Mouse (Mus musculus) forelimb bud, embryonic 11.5 days (tissue): ENCODE measurements at regions not wholly inside any gene's neighbourhood (a gene's known extent, or its start where the extent isn't known, plus 50 kb on each side); places are given as distances from the start of the nearest gene placed in this dataset.

ENCODE experiments used
- DNase-seq: peaks from one replicate; pipeline ENCODE4 v3.0.0-alpha.2; 2012; ENCODE audit warnings: low read depth, low spot score

- no peak for DNase-seq
Observed at GRCm38 (mm10) chr10:111741301-111741945, 231.0 kb upstream of the Krr1 start.

GRCm38 (mm10) chr10:111743291-111743690, 229.2 kb upstream of the Krr1 start:
- DNase-seq, result no peak

DNA sequence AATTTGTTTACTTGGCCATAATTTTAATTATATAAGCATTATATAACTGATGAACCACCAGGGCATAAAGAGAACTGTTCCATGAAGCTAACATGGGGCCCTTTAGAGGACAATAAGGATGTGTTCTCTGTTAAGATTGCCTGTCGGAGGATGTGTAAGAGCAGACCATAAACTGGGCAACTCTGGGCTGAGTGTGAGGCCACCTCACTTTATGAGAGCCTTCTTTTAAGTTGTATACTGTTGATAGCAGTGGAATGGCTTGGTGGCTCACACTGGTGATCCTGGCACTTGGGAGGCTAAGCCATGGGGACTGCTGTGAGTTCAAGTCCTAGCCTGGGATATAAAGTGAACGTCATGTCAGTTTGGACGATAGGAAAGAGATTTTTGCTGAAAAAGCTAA, 227.3 kb upstream of the Krr1 start:
- DNase-seq, result no peak

- no peak for DNase-seq
Observed at GRCm38 (mm10) chr10:111746067-111746878, 226.2 kb upstream of the Krr1 start.

DNA sequence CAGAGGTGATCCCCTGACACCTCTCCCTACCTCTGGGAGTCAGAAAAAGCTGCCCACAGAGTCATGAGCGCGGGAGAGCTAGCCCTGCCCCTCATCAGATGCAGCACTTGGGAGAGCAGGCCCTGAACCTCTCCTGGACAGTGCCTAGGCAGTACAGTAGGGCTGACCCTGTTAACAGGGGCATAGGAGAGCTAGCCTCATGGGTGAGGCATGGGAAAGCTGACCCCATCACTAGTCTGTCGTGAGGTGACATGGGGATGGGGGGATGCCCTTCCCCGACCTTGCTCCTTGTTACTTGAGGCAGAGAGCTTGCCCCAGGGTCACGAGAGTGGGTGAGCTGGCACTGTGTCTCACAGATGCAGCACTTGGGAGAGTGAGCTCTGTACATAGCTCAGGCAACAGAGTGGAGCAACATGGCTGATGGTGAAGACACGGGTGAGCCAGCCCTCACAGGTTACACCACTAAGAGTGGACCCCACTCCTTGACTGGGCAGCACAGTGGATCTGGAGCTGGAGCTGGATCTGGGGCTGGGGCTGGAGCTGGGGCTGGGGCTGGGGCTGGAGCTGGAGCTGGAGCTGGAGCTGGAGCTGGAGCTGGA, 225.5 kb upstream of the Krr1 start:
- no peak for DNase-seq

DNA sequence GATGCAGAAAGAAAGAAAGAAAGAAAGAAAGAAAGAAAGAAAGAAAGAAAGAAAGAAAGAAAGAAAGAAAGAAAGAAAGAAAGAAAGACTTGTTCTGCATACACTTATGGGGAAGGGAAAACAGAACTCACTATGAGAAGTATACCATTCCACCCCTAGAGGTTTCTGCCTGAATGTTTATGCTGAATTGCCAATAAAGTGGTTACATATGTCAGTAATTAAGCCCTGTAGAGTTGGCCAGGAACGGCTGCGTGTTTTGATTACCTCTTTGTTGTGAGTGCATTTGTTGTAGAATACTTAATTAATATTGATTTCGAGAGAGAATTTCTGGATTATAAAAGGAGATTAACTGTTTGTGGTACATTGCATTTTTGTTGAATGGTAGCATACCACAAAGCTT, 224.0 kb upstream of the Krr1 start:
- DNase-seq, result peak; percentile 28

DNA sequence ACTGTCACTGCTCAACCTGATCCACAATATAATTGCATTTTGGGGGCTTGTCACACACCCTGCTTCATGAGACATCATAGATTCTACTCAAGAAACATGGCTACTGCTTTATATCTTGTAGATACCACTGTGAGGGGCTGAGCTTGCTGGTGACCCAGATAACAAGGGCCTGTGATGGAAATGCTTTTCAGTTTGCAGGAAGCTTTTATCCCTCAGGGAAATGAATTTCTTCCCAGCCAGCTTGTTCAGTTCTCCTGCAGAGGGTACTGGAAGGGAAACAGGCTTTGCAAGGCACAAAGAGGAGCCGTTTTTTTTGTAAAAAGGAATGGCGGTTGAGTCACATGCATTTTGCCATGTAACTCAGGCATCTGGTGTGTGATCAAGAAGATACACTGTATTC, 218.8 kb upstream of the Krr1 start:
- no peak for DNase-seq

DNA sequence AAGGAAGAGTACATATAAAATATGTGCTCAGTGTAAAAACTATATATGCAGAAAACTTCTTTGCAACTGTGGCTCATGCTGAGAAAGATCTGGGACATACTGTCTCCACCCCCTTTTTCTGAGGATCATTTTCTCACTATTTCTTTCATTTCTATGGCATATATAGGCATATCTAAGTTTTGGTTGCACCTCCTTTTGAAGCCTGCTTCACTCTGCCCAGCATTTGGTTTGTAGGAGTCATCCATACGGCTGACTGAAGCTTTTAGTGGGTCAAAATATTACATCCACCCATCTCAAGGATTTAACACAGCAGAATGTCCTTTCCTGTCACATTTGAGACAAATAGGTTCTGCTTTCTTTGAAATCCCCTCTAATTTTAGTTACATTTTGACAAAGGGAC, 216.5 kb upstream of the Krr1 start:
- no peak for DNase-seq

DNA sequence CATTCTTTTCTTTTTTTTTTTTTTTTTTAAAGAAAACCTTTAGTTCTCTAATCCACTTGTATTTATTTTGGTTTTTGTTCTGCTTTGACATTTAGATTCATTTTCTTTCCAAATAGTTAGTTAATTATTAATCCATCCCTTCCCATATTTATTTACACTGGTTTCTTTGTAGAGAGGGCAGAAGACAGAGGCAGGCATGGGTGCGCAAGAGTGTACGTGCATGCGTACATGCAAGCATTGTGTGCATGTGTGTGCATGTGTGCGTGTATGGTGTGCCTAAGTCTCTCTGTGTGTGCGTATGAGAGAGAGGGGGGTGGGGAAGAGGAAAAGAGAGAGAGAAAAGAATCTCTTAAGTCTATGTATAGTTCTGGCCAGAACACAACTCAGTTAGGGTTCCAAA, 215.9 kb upstream of the Krr1 start:
- no peak for DNase-seq

DNA sequence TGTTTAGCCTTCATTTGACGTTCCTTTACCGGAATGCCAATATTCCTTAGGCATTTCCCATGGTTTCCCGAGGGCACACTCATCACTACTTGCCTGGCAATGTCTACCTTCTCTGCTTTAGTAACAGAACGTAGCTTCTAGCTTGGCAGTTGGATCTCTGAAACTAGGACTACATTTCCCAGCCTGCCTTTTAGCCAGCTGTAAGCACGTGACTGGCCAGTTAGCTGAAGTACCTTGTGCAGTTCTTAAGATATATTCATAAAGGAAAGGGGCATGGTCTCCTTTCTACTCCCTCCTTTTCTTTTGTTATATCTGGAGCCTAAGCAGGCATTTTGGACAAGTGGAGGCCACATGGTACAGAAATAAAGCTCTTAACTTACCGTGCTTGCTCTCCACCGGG, 214.8 kb upstream of the Krr1 start:
- DNase-seq, result no peak

GRCm38 (mm10) chr10:111759505-111759904, 213.0 kb upstream of the Krr1 start:
- no peak for DNase-seq

GRCm38 (mm10) chr10:111762751-111763528, 209.5 kb upstream of the Krr1 start:
- DNase-seq, result no peak

DNA sequence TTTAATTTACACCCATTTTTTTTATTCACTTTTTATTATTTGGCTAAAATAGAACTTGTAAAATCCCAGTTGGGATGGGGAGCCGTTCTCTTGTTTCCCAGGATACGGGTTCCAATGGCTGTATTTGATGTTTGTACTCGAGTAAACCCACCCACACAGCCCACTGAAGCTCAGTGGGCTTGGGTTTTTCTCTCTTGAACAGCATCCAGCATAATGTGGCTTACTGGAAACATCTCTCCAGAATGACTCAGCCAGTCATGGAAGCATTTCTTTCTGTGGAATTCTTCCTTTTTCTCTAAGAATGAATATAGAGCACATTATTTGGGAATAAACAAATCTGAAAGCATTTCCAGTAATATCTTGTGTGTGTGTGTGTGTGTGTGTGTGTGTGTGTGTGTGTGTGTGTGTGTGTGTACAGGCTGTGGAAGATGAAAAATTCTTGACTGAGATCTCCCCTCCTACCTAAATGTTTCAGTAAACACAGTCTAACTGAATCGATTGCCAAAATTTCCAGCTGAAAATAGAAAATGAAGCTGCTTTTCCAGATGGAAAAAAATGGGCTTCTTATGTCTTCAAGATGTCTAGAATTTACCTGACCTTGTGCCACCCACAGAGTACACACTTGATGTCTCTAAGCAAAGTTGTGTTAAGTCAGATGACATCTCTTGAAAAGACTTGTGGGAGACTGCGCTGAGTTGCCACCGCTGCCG, 205.3 kb upstream of the Krr1 start:
- no peak for DNase-seq

DNA sequence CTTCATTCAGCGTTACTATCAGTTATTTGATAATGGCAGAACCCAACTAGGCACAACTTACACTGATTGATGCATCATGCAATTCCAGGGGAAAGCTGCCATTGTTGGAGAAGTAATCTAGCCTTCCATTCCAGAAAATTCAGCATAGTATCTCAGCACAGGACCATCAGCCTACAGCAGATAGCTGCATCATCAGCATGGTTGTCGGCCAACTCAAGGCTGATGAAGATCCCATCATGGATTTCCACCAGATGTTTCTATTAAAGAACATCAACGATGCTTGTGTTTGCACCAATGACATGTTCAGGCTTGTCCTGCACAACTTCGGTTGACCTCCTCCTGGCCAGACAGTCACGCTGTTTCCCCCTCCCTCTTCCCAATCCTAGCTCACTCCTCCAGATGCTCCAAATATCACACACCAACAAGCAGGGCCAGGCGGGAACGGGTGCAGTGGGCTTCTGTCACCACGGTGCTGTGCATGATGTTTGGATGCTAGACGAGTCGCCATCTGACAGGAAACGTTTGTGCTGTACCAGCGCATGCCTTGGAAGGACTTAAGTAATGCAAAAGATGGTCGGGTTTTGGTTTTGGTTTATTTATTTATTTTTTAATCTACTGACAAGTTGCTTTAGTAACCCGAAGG, 204.5 kb upstream of the Krr1 start:
- DNase-seq, result no peak

DNA sequence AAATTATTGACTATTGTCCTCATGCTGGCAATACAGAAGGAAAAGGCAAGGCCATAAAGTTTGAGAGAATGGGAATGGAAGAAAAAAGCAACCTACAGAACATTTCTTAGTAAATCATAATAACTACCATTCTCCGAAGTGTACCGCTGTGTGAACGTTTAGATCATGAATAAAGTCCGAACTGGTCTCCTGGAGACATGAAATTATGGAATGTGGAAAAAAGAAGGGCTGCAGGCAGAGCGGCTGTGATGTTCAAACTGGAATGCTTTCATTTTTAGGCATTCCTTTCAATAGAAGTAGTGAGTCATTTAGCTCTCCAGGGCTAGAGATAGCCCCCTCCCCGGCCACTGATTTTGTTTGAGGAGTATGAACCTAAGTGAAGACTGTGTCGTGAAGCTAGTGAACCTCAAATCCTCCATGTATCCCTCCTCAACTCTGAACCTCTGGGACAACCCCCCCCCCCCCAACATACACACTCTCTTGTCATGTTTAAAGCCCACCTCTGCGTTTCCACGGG, 202.9 kb upstream of the Krr1 start:
- DNase-seq, result no peak

- DNase-seq, result no peak
Observed at GRCm38 (mm10) chr10:111770027-111770426, 202.4 kb upstream of the Krr1 start.

DNA sequence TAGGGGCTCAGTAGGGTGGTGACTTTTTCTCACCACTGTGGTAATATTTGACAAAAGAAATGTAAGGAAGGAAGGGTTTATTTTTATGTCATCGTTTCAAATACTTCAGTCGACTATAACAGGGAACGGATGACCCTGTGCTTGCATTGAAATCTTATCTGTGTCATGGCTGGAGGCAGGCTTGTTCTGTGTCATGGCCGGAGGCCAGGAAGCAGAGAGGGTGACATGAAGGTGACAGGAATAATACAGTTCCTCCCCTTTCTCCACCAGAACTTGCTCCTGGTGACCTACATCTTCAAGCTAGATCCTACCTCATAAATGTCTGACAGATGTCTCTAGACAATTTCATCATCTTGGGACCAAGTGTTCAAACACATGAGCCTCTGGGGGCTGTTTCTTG, 201.5 kb upstream of the Krr1 start:
- DNase-seq, result no peak

- no peak for DNase-seq
Observed at GRCm38 (mm10) chr10:111777559-111777958, 194.9 kb upstream of the Krr1 start.

DNA sequence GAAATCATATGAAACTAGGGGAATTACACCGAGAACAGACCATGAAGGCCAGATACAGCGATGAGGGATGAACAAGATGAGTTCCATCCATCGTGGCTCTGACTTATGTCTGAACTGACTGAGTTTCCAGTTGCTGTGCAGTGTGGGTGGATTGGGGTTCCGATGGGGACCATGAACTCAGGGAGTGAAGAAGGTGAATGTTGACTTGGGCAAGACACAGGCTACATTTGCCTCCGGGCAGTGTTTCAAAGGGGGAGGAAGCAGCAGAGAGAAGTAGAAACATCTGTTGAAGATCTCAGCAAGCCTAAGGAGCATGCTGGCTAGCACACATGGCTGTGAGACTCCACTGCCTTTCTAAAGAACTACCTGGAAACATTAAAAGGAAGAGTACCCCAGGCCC, 194.4 kb upstream of the Krr1 start:
- no peak for DNase-seq

- no peak for DNase-seq
Observed at GRCm38 (mm10) chr10:111779956-111780355, 192.5 kb upstream of the Krr1 start.
